Mouse (Mus musculus): ENCODE results near the gene Gm3727. TPM values are rescaled to one million over a fixed set of nuclear protein-coding genes. Genes with fewer than 3 reads are reported as not detected.
"Not testable (repeated sequence)": the region's sequence is repeated elsewhere in the genome, so short reads cannot be mapped to it uniquely, and the experiment has no call there.

The Gm3727 gene
- not detected in 2 replicates for polyA plus RNA-seq (2015; fragmentation: Nextera tagmentation; extraction: Ambion mirVana)

DNA sequence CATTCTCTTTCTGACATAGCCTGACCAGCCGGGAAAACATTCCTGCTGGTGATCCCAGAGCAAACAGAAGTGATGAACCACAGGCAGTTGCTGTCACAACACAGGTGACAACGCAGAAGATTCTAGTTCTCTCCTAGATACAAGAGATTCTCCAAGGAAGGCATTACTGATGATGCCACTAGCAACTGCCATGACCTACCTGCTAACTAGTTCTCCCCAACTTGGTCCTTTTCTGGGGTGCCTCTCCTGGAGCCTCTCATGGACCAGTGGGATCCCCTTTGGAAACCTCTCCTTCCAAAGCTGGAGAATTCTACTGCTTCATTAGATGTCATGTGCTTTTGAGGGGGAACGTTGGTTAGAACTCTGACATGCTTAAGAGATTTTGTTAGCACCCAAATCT lies at the start of gene Gm3727:
Gene Gm3727 (minus strand): TSS at position 101 of the 400 bp plus-strand sequence.
- ATAC-seq (ENCODE audit: insufficient number of reproducible peaks, low FRiP score, low TSS enrichment, low read depth); H3K27me3 ChIP-seq; H3K4me3 ChIP-seq (replicated peaks); H3K9me3 ChIP-seq (replicated peaks); H3K4me2 ChIP-seq (replicated peaks); H3K4me1 ChIP-seq; H3K36me3 ChIP-seq; H3K27ac ChIP-seq (replicated peaks); H3K9ac ChIP-seq: not testable (repeated sequence)
- 61% methylated on average over 3 of the region's 3 CpGs for WGBS

DNA sequence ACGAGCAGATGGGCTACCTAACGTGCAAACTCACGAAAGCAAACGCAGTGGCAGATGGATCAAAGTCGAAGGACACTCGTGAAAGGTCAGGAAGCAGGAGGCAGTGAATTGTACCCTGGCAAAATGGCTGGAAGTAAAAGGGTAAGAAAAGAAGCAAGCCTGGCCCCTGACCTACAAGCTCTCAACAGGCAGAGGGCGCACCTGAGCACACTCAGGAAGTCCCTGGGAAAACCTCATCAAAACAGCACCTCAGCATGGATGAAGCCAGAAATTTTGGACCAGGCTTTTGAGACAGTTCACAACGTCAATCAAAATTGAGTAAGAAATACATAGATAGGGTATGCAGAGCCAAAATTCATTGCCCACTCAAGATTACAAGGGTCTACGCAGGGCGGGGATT lies 21.0 kb downstream of the Gm3727 start:
- not testable (repeated sequence) for H3K9me3 ChIP-seq (replicated peaks); H3K4me1 ChIP-seq; H3K4me3 ChIP-seq (replicated peaks); H3K4me2 ChIP-seq (replicated peaks); H3K27me3 ChIP-seq; ATAC-seq (ENCODE audit: insufficient number of reproducible peaks, low FRiP score, low TSS enrichment, low read depth); H3K36me3 ChIP-seq; H3K9ac ChIP-seq; H3K27ac ChIP-seq (replicated peaks)
- 4% methylated on average over 7 of the region's 10 CpGs for WGBS

Other genes starting within 250 kb of the Gm3727 start
- 0.56 and 0.59 TPM in 2 replicates for gene Gm10406, start 237.3 kb downstream of the Gm3727 start, polyA plus RNA-seq (2015; fragmentation: Nextera tagmentation; extraction: Ambion mirVana)
- gene Gm3685, start 219.7 kb downstream of the Gm3727 start, polyA plus RNA-seq (2015; fragmentation: Nextera tagmentation; extraction: Ambion mirVana) = not detected in 2 replicates
- 0.52 and 1.1 TPM in 2 replicates for gene Gm3696, start 164.1 kb downstream of the Gm3727 start, polyA plus RNA-seq (2015; fragmentation: Nextera tagmentation; extraction: Ambion mirVana)
- gene Gm6676, start 139.3 kb downstream of the Gm3727 start, polyA plus RNA-seq (2015; fragmentation: Nextera tagmentation; extraction: Ambion mirVana) = not detected in 2 replicates
- 3.0 and 3.7 TPM in 2 replicates for gene Gm3512, start 90.2 kb downstream of the Gm3727 start, polyA plus RNA-seq (2015; fragmentation: Nextera tagmentation; extraction: Ambion mirVana)
- not detected in 2 replicates for gene Gm16434, start 70.2 kb downstream of the Gm3727 start, polyA plus RNA-seq (2015; fragmentation: Nextera tagmentation; extraction: Ambion mirVana)
- 0.35 and 0.46 TPM in 2 replicates for gene Gm3739, start 50.3 kb upstream of the Gm3727 start, polyA plus RNA-seq (2015; fragmentation: Nextera tagmentation; extraction: Ambion mirVana)
- gene Gm5797, start 67.7 kb upstream of the Gm3727 start, polyA plus RNA-seq (2015; fragmentation: Nextera tagmentation; extraction: Ambion mirVana) = not detected in 2 replicates
- not detected in 2 replicates for gene Gm8374, start 100.4 kb upstream of the Gm3727 start, polyA plus RNA-seq (2015; fragmentation: Nextera tagmentation; extraction: Ambion mirVana)
- gene Gm3755, start 186.2 kb upstream of the Gm3727 start, polyA plus RNA-seq (2015; fragmentation: Nextera tagmentation; extraction: Ambion mirVana) = not detected in 2 replicates
- 0.56 TPM in 1 of 2 replicates, not detected in the other for gene Gm3752, start 219.0 kb upstream of the Gm3727 start, polyA plus RNA-seq (2015; fragmentation: Nextera tagmentation; extraction: Ambion mirVana)

Data from embryonic facial prominence, embryonic 15.5 days (tissue).